Mouse (Mus musculus): ENCODE measurements around the gene Areg. TPM values are rescaled to one million over a fixed set of nuclear protein-coding genes. Genes with fewer than 3 reads are reported as not detected.

Gene Areg
- polyA plus RNA-seq (2016; fragmentation: Nextera tagmentation; extraction: Ambion mirVana) = not detected in 2 replicates

DNA sequence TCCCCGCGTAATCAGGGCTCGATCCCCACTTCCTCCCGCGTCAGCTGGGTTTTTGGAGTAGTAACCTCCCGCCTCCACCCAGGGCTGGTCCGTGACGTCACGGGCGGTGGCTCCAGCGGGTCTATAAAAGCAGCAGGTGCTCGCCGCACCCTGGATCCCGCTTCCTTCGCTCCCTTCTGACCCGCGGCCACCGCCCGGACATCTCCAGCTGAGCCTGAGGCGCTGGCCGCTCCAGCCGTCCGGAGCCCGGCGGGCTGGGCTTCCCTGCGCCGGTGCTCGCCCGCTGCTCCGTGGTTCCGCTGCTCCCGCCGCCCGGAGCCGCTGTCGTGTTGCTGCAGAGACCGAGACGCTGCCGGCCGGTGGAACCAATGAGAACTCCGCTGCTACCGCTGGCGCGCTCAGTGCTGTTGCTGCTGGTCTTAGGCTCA is at the start of gene Areg:
Gene Areg (plus strand): TSS at position 154 of the 428 bp plus-strand sequence.
- under 1% methylated on average over 44 of the region's 44 CpGs for WGBS
- peak within 1 kb of the TSS; percentile 58 for H3K9ac ChIP-seq
- H3K4me3 ChIP-seq (replicated peaks) = peak within 1 kb of the TSS; percentile 62
- H3K4me1 ChIP-seq = peaks cover 4% of the 10 kb centered on the region; the same call in 1 of the 2 replicates
- H3K36me3 ChIP-seq (replicated peaks) = no peaks in the 10 kb centered on the region
- H3K27ac ChIP-seq = no peak within 1 kb of the TSS
- peak within 1 kb of the TSS; percentile 92 for H3K4me2 ChIP-seq
- peak; percentile 89 for ATAC-seq (ENCODE audit: low FRiP score)
- peaks cover 30% of the 10 kb centered on the region for H3K27me3 ChIP-seq
- no peaks in the 10 kb centered on the region for H3K9me3 ChIP-seq

DNA sequence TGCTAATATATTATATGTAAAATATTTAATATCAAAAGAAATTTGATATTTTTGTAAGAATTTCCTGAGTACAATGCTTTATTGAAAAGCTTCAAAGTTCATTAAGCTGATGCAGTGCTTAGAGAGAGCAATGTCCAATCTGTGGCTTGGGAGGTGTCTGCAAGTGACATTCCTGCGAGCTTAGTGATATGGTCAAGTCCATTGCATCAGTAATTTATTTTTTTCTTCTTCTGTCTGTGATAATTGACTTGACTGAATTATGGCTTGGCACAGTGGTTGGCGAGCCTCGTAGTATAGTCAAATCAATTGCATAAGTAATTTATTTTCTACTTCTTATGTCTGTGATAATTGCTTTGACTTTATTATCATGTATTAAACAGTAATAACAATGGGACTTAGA is 49.1 kb upstream of the Areg start:
- Histone ChIP-seq H3K27ac (no peak overlapping the region), H3K9me3 (no peaks in the 10 kb centered on the region), H3K4me3 (replicated peaks) (no peak overlapping the region), H3K36me3 (replicated peaks) (no peaks in the 10 kb centered on the region), H3K27me3 (no peaks in the 10 kb centered on the region), H3K9ac (no peak overlapping the region), H3K4me1 (no peaks in the 10 kb centered on the region), H3K4me2 (no peak overlapping the region)
- no peak for ATAC-seq (ENCODE audit: low FRiP score)
- 87% methylated on average over 3 of the region's 3 CpGs for WGBS

DNA sequence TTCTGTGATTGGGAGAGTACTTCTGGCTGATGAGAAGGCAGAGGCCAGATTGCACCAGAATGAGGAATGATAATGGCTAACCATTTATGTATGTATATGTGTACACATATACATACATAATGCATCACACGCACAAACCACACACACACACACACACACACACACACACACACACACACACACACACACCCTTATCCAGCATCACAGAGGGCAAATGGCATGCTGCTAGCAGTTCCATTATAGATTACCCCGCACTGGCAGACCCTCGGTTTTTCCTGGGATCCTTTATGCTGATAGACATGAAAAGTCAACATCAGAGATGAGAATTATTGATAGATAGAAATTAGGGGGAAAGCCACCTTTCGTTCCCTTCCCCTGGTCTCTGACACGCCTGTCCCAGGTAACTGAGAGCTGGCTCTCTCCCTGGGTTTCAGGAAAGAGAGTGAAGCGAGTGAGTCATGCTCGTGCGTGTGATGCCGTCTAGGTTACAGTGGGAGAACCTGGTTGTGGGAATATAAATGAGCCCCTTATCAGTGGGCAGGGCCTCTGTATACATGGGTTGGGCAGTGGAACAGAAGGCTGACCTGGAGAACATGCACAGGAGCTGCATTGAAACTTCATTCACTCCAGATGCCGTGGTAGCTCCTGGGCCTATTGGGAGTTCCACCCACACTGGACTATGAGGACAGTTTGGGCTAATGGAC is 41.3 kb upstream of the Areg start:
- Histone ChIP-seq H3K36me3 (replicated peaks) (no peaks in the 10 kb centered on the region), H3K4me1 (no peaks in the 10 kb centered on the region), H3K27ac (no peak overlapping the region), H3K9me3 (no peaks in the 10 kb centered on the region), H3K4me2 (no peak overlapping the region), H3K4me3 (replicated peaks) (no peak overlapping the region), H3K9ac (no peak overlapping the region), H3K27me3 (no peaks in the 10 kb centered on the region)
- ATAC-seq (ENCODE audit: low FRiP score) = no peak
- 93% methylated on average over 10 of the region's 10 CpGs for WGBS

DNA sequence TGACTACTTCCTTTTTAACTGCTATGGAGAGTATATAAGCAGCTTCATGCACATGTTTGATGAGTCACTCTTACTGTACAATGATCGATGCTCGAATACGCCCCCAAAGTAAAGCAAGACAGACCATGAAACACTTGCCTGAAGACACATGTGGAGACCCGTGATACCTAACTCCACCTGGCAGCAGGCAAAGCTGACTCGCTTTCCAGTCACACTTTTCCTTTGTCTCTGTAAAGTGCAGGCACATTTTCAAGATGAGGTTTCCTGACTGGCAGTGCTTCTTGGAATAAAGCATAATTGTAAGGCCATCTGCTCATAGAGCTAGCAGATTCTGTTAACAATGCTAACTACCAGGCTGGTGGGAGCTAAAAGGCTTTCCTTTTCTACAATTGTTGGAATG is 37.7 kb upstream of the Areg start:
- no peak overlapping the region for H3K9ac ChIP-seq
- no peak overlapping the region for H3K27ac ChIP-seq
- no peak overlapping the region for H3K4me2 ChIP-seq
- 95% methylated on average over 5 of the region's 5 CpGs for WGBS
- H3K27me3 ChIP-seq = no peaks in the 10 kb centered on the region
- H3K9me3 ChIP-seq = no peaks in the 10 kb centered on the region
- no peaks in the 10 kb centered on the region for H3K36me3 ChIP-seq (replicated peaks)
- no peak for ATAC-seq (ENCODE audit: low FRiP score)
- H3K4me3 ChIP-seq (replicated peaks) = no peak overlapping the region
- no peaks in the 10 kb centered on the region for H3K4me1 ChIP-seq

DNA sequence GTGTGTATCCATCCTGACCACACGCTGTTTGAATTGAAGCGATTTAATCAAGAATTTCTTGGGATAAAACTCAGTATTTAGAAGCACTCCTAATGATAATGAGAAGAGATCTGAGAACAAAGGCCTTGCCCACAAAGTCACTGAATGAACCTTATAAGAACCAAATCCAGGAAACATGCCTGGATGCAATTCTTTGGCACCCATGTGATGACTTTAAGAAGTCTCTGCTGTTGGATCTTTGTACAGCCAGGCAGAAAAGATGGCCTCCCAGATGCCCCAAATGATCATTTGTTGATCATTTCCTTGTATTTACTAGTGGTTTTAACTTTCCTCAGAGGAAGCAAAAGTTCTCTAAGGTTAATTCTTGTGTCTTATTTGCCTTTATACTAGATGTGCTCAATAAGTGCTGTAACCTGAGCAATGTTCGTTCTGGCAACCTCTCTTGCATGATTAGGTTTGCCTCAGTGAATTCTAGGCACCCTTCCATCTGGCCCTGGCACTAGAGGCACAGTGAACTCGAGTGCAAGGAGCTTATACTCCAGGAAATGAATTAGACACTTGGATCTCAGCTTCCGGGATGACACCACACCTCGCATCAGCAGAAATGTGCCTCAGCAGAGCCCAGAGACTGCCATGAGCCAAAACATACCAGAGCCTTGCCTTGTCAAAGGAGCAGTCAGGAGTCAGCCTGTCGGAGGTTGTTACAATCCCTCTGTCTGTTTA is 35.3 kb upstream of the Areg start:
- H3K27ac ChIP-seq = no peak overlapping the region
- H3K9me3 ChIP-seq = no peaks in the 10 kb centered on the region
- whole genome bisulfite sequencing = 83% methylated on average over 7 of the region's 7 CpGs
- no peaks in the 10 kb centered on the region for H3K27me3 ChIP-seq
- no peak overlapping the region for H3K4me2 ChIP-seq
- H3K9ac ChIP-seq = no peak overlapping the region
- ATAC-seq (ENCODE audit: low FRiP score) = no peak
- H3K4me3 ChIP-seq (replicated peaks) = no peak overlapping the region
- no peaks in the 10 kb centered on the region for H3K36me3 ChIP-seq (replicated peaks)
- no peaks in the 10 kb centered on the region for H3K4me1 ChIP-seq

DNA sequence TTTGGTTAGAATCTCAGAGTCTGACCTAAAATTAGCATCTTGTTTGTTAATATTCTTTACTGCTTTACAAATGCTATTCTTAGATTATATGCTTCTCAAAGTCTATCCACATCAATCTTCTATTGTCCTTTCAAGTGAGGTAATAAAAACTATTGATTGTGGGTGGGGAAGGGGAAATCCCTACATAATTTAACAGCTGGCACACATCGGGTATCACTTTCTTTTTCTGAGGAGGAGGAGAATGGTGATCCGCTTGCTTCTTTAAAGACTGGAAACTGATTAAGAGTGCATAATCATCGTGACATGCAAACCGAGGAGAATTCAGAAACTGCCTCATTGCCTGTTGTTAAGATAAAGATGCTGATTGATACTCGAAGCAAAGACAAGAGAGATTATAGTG is 33.2 kb upstream of the Areg start:
- ATAC-seq (ENCODE audit: low FRiP score) = no peak
- H3K27ac ChIP-seq = no peak overlapping the region
- 83% methylated on average over 5 of the region's 5 CpGs for WGBS
- H3K9me3 ChIP-seq = no peaks in the 10 kb centered on the region
- no peaks in the 10 kb centered on the region for H3K36me3 ChIP-seq (replicated peaks)
- H3K9ac ChIP-seq = no peak overlapping the region
- no peak overlapping the region for H3K4me2 ChIP-seq
- no peak overlapping the region for H3K4me3 ChIP-seq (replicated peaks)
- H3K4me1 ChIP-seq = no peaks in the 10 kb centered on the region
- H3K27me3 ChIP-seq = no peaks in the 10 kb centered on the region

DNA sequence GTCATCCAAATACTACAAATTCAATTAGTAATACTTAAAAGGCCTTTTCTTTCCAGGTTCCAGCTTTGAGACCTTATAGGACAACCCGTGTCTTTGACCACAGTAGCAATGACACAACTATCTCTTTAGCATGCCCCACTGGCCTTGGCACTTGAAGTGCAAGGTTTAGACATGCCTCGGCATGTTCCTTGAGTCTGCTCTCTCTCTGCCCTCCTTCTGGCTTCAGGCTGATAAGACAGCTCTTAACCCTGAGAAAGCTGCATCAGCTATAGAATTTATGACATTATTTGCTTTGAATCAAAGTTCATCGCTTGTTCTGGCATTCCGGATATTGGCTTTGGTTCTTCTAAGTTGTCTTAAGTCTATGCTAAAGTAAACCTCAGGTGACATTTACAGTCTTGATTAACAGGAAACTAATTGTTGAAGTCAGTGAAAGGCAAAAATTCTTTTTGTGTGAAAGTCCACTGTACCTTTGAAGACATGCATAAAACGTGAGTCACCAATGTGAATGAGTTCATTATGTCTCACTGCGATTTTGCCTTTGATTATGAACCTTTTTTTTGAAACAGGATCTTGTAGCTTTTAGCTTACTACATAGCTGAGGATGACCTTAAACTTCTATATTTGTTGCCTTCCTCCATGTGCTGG is 29.3 kb upstream of the Areg start:
- ATAC-seq (ENCODE audit: low FRiP score) = no peak
- Histone ChIP-seq H3K4me1 (no peaks in the 10 kb centered on the region), H3K27me3 (no peaks in the 10 kb centered on the region), H3K4me3 (replicated peaks) (no peak overlapping the region), H3K36me3 (replicated peaks) (no peaks in the 10 kb centered on the region), H3K9ac (no peak overlapping the region), H3K27ac (no peak overlapping the region), H3K4me2 (no peak overlapping the region), H3K9me3 (no peaks in the 10 kb centered on the region)
- WGBS = 92% methylated on average over 6 of the region's 6 CpGs

DNA sequence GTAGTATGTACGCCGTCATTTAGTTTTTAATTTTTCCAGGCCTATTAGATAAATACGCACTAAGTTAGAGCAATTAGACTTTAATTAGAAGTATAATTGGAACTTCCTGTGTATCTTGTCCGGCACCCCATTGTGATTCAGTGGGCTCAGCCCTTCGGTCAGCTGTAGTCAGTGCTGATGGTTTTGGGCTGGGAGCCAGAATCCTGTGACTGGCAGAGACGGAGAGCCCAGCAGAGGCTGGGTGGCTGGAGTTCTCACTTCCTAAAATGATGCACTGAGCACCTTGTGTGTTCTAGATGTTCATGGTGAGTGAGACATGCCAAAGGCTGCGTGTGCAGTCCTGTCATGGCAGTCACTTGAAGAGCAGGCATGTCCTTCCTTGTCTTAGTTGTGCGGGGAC is 28.4 kb upstream of the Areg start:
- Histone ChIP-seq H3K27ac (no peak overlapping the region), H3K36me3 (replicated peaks) (no peaks in the 10 kb centered on the region), H3K9ac (no peak overlapping the region), H3K4me1 (no peaks in the 10 kb centered on the region), H3K4me3 (replicated peaks) (no peak overlapping the region), H3K4me2 (no peak overlapping the region), H3K27me3 (no peaks in the 10 kb centered on the region), H3K9me3 (no peaks in the 10 kb centered on the region)
- ATAC-seq (ENCODE audit: low FRiP score) = no peak
- WGBS = 75% methylated on average over 8 of the region's 8 CpGs

DNA sequence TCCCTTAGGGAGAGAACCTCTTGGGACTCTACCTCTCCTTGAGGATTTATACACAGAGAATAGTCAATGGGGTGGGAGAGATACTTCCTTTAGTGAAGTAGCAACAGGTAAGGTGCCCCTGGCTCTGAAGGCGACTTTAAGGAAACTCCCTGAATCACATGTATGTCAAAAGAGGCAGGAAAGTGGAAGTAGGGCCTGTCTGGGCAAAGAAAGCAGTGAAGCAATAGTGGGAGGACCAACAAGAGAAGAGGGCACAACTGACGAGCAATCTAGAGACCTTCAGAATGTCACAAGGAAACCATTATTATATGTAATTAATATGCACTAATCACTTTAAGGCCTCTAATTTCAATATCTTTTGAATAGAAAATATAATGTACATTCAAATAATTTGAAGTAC is 25.4 kb upstream of the Areg start:
- 91% methylated on average over 2 of the region's 2 CpGs for WGBS

DNA sequence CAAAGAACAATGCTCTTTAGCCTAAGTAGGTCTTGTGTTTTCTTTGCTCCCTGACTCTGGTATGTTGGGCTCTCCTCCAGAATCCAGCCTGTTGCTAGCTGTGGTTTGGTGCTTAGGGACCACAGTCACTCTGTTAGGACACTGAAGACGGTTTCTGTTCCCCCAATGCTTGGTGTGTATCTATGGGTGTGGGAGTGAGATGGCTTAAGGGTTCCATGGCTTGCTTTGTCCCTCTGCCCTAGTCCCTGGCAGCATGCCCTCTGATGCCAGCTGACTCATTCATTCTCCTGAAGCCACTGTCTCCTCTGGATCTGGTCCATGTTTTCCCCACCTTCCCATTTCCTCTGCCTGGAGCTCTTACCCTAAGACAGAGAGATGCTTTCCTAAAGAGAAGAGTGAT is 24.8 kb upstream of the Areg start:
- WGBS = 74% methylated on average over 1 of the region's 1 CpGs

More for the DNA sequence above, 25.4 kb upstream of the Areg start:
- no peaks in the 10 kb centered on the region for H3K27me3 ChIP-seq
- H3K9ac ChIP-seq = no peak overlapping the region
- H3K27ac ChIP-seq = no peak overlapping the region
- no peak overlapping the region for H3K4me2 ChIP-seq
- no peak for ATAC-seq (ENCODE audit: low FRiP score)
- H3K9me3 ChIP-seq = no peaks in the 10 kb centered on the region
- H3K36me3 ChIP-seq (replicated peaks) = no peaks in the 10 kb centered on the region
- no peaks in the 10 kb centered on the region for H3K4me1 ChIP-seq
- H3K4me3 ChIP-seq (replicated peaks) = no peak overlapping the region

DNA sequence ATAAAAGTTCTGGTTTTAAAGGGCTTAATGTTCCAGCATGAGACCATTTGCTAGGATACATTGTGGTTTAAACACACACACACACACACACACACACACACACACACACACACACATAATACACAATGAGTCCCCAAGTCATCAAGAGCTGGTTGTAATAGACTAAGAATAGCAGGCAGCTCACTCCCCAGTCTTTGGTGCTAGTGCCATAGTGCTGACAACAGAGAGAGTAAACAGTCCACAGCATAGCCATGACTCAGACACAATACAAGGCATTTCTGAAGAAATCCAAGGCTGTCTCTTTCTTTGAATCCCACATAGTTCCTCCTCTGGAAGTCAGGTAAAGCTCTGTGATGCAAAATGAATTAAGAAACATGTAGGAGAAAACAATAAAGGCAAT is 20.8 kb upstream of the Areg start:
- Histone ChIP-seq H3K9ac (no peak overlapping the region), H3K36me3 (replicated peaks) (no peaks in the 10 kb centered on the region), H3K4me2 (no peak overlapping the region), H3K4me3 (replicated peaks) (no peak overlapping the region), H3K4me1 (no peaks in the 10 kb centered on the region), H3K9me3 (no peaks in the 10 kb centered on the region), H3K27me3 (no peaks in the 10 kb centered on the region), H3K27ac (no peak overlapping the region)
- no peak for ATAC-seq (ENCODE audit: low FRiP score)

More for the DNA sequence above, 24.8 kb upstream of the Areg start:
- Histone ChIP-seq H3K27ac (no peak overlapping the region), H3K36me3 (replicated peaks) (no peaks in the 10 kb centered on the region), H3K4me2 (no peak overlapping the region), H3K9ac (no peak overlapping the region), H3K4me3 (replicated peaks) (no peak overlapping the region), H3K4me1 (no peaks in the 10 kb centered on the region), H3K9me3 (no peaks in the 10 kb centered on the region), H3K27me3 (no peaks in the 10 kb centered on the region)
- no peak for ATAC-seq (ENCODE audit: low FRiP score)

DNA sequence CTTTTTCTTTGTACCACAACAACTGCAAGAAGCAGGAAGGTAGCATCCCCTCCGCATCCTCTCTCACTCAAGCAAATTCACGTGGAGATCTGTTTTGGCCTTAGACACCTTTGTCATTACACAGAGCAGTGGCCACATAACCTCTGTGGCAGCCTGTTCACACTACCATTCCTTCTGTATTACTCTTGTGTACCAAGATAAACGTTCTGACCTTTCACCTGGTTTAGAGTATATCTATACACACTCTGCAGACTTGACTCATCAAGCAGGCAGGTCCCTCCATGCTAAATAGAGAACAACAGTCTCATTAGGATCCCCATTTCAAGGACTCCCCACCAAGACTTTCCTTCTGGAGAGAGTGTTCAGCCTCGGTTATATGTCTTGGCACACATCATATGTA is 16.0 kb upstream of the Areg start:
- Histone ChIP-seq H3K9me3 (no peaks in the 10 kb centered on the region), H3K4me1 (no peaks in the 10 kb centered on the region), H3K4me2 (no peak overlapping the region), H3K9ac (no peak overlapping the region), H3K27me3 (no peaks in the 10 kb centered on the region), H3K4me3 (replicated peaks) (no peak overlapping the region), H3K27ac (no peak overlapping the region), H3K36me3 (replicated peaks) (no peaks in the 10 kb centered on the region)
- no peak for ATAC-seq (ENCODE audit: low FRiP score)
- 89% methylated on average over 4 of the region's 4 CpGs for WGBS

Measured in forebrain, embryonic 12.5 days (tissue).